Mouse (Mus musculus) CH12F3 (cell line): Measurements from ENCODE around the gene Wbp1.

Experiments
- in situ Hi-C: fragments of 300-500 bp; cut with MboI; formaldehyde crosslinking; loops from 2 replicates; pipeline ENCODE4 v1.14.3; 2020; ENCODE audit warnings: low sequenced_read_pairs

The Wbp1 gene

DNA sequence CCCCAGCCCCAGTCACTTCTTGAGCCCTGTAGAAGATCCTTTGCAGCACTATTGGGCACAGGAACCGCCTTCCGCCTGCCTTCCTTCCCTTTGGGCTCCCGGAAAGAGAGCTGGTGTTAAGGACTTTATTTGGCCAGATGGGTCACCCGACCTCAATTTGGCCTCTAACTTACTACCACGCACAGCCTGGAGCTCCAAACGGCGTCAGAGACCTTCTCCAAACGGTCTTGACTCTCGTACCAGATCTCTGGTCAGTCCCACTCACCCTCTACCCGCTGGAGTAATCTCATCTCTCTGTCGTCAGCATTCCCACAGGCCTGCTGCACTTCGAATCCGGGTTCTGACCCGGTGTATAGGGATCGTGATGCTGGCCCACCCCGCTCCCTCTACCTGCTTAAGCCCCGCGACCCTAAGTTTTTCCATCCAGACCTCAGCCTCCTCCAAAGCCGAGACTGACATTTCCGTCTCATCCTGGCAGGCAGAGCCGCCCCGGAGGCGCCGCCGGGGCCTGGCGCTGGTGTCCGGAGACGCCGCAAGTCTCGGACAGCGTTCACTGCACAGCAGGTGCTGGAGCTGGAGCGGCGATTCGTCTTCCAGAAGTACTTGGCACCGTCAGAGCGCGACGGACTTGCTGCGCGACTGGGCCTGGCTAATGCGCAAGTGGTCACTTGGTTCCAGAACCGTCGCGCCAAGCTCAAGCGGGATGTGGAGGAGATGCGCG lies 34.0 kb downstream of the Wbp1 start:
- in situ Hi-C loops = no loop called here

DNA sequence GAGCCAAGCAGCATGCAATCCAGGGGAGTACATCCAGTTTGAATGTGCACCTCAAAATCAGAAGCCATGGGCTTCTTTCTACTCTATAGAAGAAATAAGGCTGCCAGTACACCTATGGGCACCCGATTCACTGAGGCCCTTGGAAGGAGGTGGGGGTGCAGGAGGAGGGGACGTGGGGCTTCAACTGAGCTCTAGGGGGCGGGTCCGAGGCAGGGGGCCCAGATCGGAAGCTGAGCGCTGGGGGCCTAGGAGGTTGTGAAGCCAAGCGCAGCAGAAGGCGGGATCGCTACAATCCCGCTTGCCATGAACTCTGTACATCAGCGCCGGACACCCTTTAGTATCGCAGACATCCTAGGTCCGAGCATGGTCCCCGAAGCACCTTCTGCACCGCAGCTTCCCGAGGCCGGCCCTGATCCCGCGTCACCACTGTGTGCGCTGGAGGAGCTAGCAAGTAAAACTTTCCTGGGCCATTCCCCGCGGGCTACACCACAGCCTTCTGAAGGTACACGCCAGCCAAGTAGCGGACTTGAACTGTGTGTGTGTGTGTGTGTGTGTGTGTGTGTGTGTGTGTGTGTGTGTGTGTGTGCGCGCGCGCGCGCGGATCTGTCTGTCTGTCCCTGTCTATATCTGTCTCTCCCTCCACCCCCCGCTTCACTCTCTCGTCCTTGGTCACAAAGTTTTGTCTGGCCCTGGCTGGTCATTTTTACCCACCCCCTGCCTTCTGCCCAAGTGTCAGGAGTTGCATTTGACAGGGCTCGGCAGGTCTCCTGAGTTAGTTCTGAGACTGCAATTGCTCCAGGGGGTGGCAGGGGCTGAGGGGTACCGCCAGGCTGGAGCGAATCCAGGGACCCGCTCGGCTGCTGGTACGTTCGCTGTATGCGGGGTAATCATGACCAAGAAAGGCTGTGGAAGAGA lies 35.0 kb downstream of the Wbp1 start, which contains the start of gene Lbx2:
Gene Lbx2 (plus strand): TSS at position 247 of the 915 bp plus-strand sequence.
- in situ Hi-C loops = no loop called here

DNA sequence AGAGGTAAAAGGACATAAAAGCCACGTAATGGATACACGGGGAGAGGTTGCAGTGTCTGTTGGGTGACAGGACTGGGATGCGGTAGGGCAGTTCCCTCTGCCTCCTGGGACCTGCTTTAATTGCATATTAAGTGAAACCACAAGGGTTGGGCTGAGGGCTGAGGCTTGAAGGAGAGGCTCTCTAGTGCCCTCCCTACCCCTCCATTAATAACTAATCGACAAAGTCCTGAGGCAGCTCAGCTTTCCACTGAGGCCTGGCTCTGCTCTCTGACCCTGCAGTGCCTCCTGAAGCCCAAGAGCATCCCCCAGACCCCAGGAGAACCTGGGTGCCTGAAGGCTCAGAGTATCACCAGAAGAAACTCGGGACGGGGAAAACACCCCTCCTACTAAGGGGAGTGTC lies 36.9 kb downstream of the Wbp1 start:
- in situ Hi-C loops = no loop called here

DNA sequence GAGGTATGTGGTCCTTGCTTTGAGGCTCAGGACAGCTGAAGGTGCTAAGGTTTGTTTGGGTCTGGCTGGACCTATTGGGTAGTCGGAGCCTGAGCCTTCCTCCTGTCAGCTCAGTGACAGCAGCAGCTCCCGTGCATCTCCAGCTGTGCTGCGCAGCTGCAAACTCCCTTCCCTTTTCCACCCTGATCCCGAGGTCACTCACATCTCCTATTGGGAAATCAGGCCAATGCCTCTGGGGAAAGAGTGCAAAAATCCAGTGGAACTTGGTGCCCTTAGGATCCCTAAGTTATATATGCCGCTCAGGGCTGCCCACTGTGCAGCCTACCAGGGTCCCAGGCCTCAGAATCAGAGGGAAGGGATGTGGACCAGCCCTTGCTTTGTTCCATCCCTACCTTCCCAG lies 37.9 kb downstream of the Wbp1 start:
- in situ Hi-C loops = no loop called here

DNA sequence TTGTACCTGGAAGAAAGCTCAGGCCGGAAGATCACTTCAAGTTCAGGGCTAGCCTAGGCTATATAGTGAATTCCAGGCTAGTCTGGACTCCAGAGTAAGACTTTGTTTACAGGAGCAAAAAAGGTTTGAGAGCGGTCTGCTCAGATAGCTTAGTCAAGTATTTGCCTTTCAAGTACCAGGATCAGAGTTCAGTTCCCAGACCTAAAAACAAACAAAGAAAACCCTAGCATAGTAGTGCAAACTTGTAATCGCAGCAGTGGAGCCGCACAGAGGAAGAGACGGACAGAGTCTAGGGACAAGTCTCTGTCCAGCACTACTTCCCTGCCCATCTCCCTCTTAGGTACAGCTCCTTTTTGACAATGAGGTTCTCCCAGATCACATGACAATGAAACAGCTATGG lies 41.1 kb downstream of the Wbp1 start:
- in situ Hi-C loops = no loop called here

DNA sequence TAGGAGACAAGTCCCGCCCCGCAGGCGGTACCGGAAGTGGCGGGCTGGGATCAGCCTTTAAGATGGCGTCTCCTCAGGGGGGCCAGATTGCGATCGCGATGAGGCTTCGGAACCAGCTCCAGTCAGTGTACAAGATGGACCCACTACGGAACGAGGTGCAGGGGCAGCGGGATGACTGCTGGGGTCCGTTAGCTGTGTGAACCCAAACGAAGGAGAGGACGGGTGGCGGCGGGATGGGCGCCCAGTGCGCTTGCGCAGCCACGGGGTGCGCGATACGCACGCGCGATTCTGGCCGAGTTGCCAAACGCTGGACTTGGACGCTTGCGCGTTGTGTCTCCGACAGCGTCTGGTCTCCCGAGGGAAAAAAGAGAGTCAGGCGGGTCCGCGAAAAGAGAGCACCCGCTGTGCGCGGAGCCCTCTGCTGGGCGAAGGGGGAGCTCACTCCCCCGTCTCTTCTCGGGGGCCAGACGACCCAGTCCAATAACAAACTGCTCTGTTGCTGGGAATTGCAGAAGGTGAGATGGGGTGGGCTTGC lies 43.0 kb downstream of the Wbp1 start:
- in situ Hi-C loops = no loop called here

DNA sequence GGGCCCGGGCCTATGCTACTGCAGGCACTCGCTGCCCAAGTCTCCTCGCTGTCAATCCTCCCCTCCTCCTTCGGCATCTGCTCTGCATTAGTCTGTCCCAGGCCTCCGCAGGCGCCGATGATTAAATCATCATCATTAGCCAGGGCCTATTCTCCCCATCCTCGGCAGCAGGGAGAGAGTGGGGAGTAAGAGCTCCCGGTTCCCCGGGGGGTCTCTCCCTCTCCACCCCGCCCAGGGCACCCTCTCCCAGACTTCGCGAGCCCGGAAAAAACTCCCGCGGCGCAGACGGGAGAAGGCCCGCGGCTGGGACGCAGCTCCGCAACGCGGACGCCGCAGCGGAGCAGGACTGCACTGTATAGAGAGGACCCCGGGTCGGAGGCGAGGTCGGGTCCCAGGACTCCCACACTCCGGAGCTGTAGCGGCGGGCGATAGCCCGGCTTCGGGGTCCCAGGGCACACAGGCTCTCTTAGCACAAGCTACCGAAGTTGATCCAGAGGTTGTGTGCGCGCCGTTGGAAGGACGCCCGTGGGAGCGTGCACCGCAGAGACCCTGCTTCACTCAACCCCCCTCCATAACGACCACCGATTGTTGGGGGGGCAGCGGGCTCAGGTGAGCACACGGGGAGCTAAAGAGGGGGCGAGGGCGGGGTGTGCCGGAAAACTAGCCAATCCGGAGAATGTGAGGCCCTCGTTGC lies 43.6 kb downstream of the Wbp1 start, which contains the start of gene Pcgf1:
Gene Pcgf1 (plus strand): TSS at position 240 of the 694 bp plus-strand sequence.
- in situ Hi-C loops = no loop called here

DNA sequence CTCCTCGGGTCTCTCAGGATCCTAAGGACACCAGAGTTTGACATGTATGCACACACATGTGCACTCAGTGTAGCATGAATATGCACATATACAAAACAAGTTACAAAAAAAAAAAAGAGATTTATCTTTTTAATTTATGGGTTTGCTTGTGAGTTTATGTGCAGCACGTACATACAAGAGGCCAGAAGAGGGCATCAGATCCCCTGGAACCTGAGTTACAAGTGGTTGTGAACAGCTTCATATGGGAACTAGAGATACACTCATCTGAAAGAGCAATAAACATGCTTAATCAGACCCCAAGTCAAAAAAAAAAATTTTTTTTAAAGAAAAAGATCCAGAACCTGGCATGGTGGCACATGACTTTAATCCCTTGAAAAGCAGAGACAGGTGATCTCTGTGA lies 46.4 kb downstream of the Wbp1 start:
- in situ Hi-C loops = no loop called here

DNA sequence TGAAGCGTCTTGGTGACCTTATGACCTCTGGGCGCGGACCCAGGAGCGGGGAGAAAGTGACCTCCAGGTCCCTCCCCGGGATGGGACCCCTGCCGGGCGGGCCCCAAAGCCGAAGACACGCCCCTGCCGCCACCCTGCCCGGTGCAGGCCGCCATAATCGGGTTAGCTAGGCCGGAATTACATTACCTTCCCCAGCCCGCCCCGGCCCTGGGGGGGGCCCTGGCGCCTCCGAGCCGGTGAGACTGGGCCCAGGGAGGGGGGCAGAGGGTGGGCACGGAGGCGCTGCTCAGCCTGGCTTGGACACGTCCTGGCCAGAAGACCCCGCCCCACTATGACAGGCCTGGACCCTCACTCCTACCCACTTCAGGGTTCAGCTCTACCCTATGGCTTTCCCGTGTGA lies 50.1 kb downstream of the Wbp1 start:
- in situ Hi-C loops = no loop called here

DNA sequence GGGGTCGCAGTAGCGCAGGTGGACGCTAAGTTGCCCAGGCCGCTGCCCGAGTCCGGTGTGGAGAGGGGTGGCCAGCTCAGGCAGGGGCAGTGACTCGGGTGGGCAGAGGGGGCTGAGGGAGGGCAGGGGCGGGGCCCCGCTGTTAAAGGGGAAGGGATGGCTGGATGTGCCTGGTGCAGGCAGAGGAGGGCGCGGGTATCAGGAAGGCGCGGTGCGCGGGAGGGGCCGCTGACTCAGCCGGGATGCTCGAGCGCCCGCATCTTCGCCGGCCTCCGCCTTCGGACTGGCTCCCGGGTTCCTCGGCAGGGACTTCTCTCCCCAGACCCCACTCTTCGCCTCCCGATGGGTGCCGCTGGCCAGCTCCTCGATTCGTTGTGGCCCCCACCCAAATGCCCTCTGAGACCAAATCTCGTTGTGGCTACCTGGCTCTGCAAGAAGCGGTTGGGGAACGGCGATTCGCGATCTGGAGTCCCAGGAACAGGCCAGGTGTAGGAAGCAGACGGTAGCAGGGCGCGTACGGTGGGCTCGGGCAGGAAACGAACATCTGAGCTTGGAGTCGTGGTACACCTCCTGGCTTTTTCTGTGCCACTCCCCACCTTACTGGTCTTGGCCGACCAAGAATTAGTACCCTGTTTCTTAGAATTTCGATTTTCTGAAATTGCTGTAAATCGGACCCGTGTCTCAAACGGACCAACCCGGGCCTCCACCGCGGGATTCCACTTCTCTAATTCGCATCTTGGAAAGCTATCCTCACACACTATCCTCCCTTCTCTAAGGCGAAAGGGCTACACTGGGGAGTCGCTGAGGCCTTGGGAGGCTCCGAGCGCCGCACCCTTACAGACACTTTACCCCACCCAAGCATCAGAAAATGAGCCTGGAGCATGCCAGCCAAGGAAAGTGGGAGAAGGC lies 50.8 kb downstream of the Wbp1 start:
- in situ Hi-C loops = no loop called here

DNA sequence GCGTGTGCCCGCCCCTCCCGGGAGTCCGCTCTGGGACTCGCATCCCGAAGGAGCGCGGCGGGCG lies 51.3 kb downstream of the Wbp1 start, which contains the start of gene Tlx2:
Gene Tlx2 (minus strand): TSS at position 47 of the 64 bp plus-strand sequence.
- in situ Hi-C loops = no loop called here

DNA sequence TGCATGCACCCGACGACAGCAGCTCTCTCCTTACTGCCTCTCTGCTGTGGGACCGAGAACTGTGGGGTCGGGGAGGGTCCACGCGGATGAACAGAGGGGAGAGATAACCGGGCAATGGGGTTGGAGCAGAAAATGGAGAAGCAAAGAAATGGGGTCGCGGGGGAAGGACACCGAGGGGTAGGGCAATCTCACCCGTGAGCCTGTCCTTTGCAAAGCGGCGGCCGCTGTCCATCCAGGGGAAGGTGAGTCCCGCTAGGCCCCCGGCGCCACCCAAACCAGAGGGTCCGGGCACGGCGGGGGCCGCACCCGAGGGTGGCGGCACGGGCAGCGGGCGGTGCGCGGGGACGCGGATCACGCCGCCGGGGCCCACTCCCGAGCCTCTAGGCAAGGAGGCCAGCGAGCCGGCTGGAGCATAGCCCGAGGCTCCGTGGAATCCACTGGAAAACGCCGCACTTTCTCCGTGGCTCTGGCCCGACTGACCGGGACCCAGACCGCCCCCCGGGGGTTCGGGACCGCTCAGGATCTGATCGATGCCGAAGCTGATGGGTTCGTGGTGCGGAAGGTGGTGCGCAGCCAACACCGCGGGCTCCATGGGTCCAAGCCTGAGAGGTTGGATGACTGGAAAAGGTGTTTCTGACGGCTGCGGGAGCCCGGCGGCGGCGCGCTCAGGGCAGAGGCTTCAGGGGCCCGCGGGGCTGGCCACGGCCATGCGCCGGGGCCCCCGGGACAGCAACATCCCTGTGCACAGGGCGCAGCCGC lies 51.7 kb downstream of the Wbp1 start:
- in situ Hi-C loops = no loop called here
